Mouse (Mus musculus): ENCODE data around the gene Nek6. TPM values are rescaled to one million over a fixed set of nuclear protein-coding genes. Genes with fewer than 3 reads are reported as not detected.

Gene Nek6
- polyA plus RNA-seq, 1 experiment from 2014 or later: 74.6 TPM

- WGBS: 82% methylated on average over 23 of the region's 23 CpGs
- Histone ChIP-seq H3K4me1 (peaks cover 3% of the 10 kb centered on the region; the same call in 1 of the 2 replicates), H3K4me2 (replicated peaks) (no peak overlapping the region), H3K36me3 (peaks cover 40% of the 10 kb centered on the region), H3K27me3 (replicated peaks) (no peaks in the 10 kb centered on the region), H3K9ac (no peak overlapping the region), H3K27ac (no peak overlapping the region), H3K9me3 (no peaks in the 10 kb centered on the region), H3K4me3 (no peak overlapping the region)
- ATAC-seq (ENCODE audit: low FRiP score, low read depth): 0 out of 2 replicates have a peak, but pooled peaks have one; percentile 26
Measured at GRCm38 (mm10) chr2:38571971-38572601, 60.6 kb downstream of the Nek6 start.

- Histone ChIP-seq H3K4me3 (no peak overlapping the region), H3K4me2 (replicated peaks) (no peak overlapping the region), H3K36me3 (peaks cover 25% of the 10 kb centered on the region; the same call in 1 of the 2 replicates), H3K9me3 (no peaks in the 10 kb centered on the region), H3K9ac (no peak overlapping the region), H3K27me3 (replicated peaks) (no peaks in the 10 kb centered on the region), H3K4me1 (peaks cover 17% of the 10 kb centered on the region), H3K27ac (no peak overlapping the region)
- no peak for ATAC-seq (ENCODE audit: low FRiP score, low read depth)
- WGBS: 89% methylated on average over 2 of the region's 2 CpGs
Measured at GRCm38 (mm10) chr2:38574697-38575096, 63.3 kb downstream of the Nek6 start.

- Histone ChIP-seq H3K9me3 (no peaks in the 10 kb centered on the region), H3K4me1 (peaks cover 21% of the 10 kb centered on the region), H3K4me3 (no peak overlapping the region), H3K9ac (no peak overlapping the region), H3K27me3 (replicated peaks) (no peaks in the 10 kb centered on the region), H3K27ac (peak overlapping the region; percentile 79), H3K36me3 (peaks cover 13% of the 10 kb centered on the region; the same call in 1 of the 2 replicates), H3K4me2 (replicated peaks) (peak overlapping the region; percentile 7; the same call in 1 of the 2 replicates)
- ATAC-seq (ENCODE audit: low FRiP score, low read depth): peak; percentile 74
- 50% methylated on average over 13 of the region's 13 CpGs for WGBS
Measured at GRCm38 (mm10) chr2:38578602-38579521, 67.4 kb downstream of the Nek6 start.

- WGBS: 29% methylated on average over 1 of the region's 1 CpGs
- Histone ChIP-seq H3K36me3 (peaks cover 13% of the 10 kb centered on the region; the same call in 1 of the 2 replicates), H3K27ac (peak overlapping the region; percentile 79; the same call in 1 of the 2 replicates), H3K4me2 (replicated peaks) (peak overlapping the region; percentile 7; the same call in 1 of the 2 replicates), H3K9me3 (no peaks in the 10 kb centered on the region), H3K27me3 (replicated peaks) (no peaks in the 10 kb centered on the region), H3K4me1 (peaks cover 27% of the 10 kb centered on the region), H3K4me3 (no peak overlapping the region), H3K9ac (no peak overlapping the region)
- ATAC-seq (ENCODE audit: low FRiP score, low read depth): peak; percentile 22
Measured at GRCm38 (mm10) chr2:38579528-38579927, 68.1 kb downstream of the Nek6 start.

- H3K4me1 ChIP-seq: peaks cover 40% of the 10 kb centered on the region
- WGBS: 81% methylated on average over 2 of the region's 2 CpGs
- no peak for ATAC-seq (ENCODE audit: low FRiP score, low read depth)
Measured at GRCm38 (mm10) chr2:38583982-38584381, 72.5 kb downstream of the Nek6 start.

GRCm38 (mm10) chr2:38584514-38585378 is 73.3 kb downstream of the Nek6 start:
- Histone ChIP-seq H3K9me3 (no peaks in the 10 kb centered on the region), H3K36me3 (peaks cover 29% of the 10 kb centered on the region; the same call in 1 of the 2 replicates), H3K27ac (0 out of 2 replicates have a peak overlapping the region, but pooled peaks have one; percentile 8), H3K4me3 (no peak overlapping the region), H3K9ac (no peak overlapping the region), H3K4me2 (replicated peaks) (0 out of 2 replicates have a peak overlapping the region, but pooled peaks have one; percentile 7), H3K4me1 (peaks cover 33% of the 10 kb centered on the region), H3K27me3 (replicated peaks) (no peaks in the 10 kb centered on the region)
- 29% methylated on average over 13 of the region's 13 CpGs for WGBS
- ATAC-seq (ENCODE audit: low FRiP score, low read depth): peak; percentile 78

More at GRCm38 (mm10) chr2:38583982-38584381, 72.5 kb downstream of the Nek6 start:
- H3K4me3 ChIP-seq: no peak overlapping the region
- no peaks in the 10 kb centered on the region for H3K9me3 ChIP-seq
- no peak overlapping the region for H3K4me2 ChIP-seq (replicated peaks)
- H3K9ac ChIP-seq: no peak overlapping the region
- peaks cover 24% of the 10 kb centered on the region; the same call in 1 of the 2 replicates for H3K36me3 ChIP-seq
- no peaks in the 10 kb centered on the region for H3K27me3 ChIP-seq (replicated peaks)
- 0 out of 2 replicates have a peak overlapping the region, but pooled peaks have one; percentile 8 for H3K27ac ChIP-seq

- peak; percentile 55 for ATAC-seq (ENCODE audit: low FRiP score, low read depth)
- Histone ChIP-seq H3K4me3 (no peak overlapping the region), H3K4me2 (replicated peaks) (no peak overlapping the region), H3K27me3 (replicated peaks) (no peaks in the 10 kb centered on the region), H3K9me3 (no peaks in the 10 kb centered on the region), H3K27ac (no peak overlapping the region), H3K9ac (no peak overlapping the region), H3K36me3 (peaks cover 35% of the 10 kb centered on the region), H3K4me1 (peaks cover 30% of the 10 kb centered on the region)
- WGBS: 25% methylated on average over 5 of the region's 5 CpGs
Measured at GRCm38 (mm10) chr2:38585379-38585736, 73.9 kb downstream of the Nek6 start.

GRCm38 (mm10) chr2:38586733-38587132 is 75.3 kb downstream of the Nek6 start:
- H3K27ac ChIP-seq: no peak overlapping the region
- H3K4me2 ChIP-seq (replicated peaks): no peak overlapping the region
- H3K4me3 ChIP-seq: no peak overlapping the region
- H3K9ac ChIP-seq: no peak overlapping the region
- H3K9me3 ChIP-seq: no peaks in the 10 kb centered on the region
- H3K36me3 ChIP-seq: peaks cover 40% of the 10 kb centered on the region
- WGBS: 84% methylated on average over 6 of the region's 6 CpGs
- H3K27me3 ChIP-seq (replicated peaks): no peaks in the 10 kb centered on the region
- ATAC-seq (ENCODE audit: low FRiP score, low read depth): no peak
- peaks cover 30% of the 10 kb centered on the region for H3K4me1 ChIP-seq

GRCm38 (mm10) chr2:38591751-38592459 is 80.5 kb downstream of the Nek6 start:
- ATAC-seq (ENCODE audit: low FRiP score, low read depth): no peak
- no peaks in the 10 kb centered on the region for H3K9me3 ChIP-seq

GRCm38 (mm10) chr2:38594874-38595273 is 83.4 kb downstream of the Nek6 start:
- Histone ChIP-seq H3K9me3 (no peaks in the 10 kb centered on the region), H3K4me3 (no peak overlapping the region), H3K4me2 (replicated peaks) (no peak overlapping the region), H3K27me3 (replicated peaks) (no peaks in the 10 kb centered on the region), H3K27ac (no peak overlapping the region), H3K36me3 (peaks cover 10% of the 10 kb centered on the region), H3K9ac (no peak overlapping the region), H3K4me1 (peaks cover 29% of the 10 kb centered on the region)
- 24% methylated on average over 7 of the region's 7 CpGs for WGBS
- peak; percentile 85 for ATAC-seq (ENCODE audit: low FRiP score, low read depth)

More at GRCm38 (mm10) chr2:38591751-38592459, 80.5 kb downstream of the Nek6 start:
- H3K9ac ChIP-seq: no peak overlapping the region
- no peak overlapping the region; the same call in 1 of the 2 replicates for H3K27ac ChIP-seq
- 77% methylated on average over 6 of the region's 6 CpGs for WGBS
- H3K4me2 ChIP-seq (replicated peaks): no peak overlapping the region
- peaks cover 29% of the 10 kb centered on the region for H3K4me1 ChIP-seq
- peaks cover 37% of the 10 kb centered on the region for H3K36me3 ChIP-seq
- no peak overlapping the region for H3K4me3 ChIP-seq
- H3K27me3 ChIP-seq (replicated peaks): no peaks in the 10 kb centered on the region

GRCm38 (mm10) chr2:38597896-38598295 is 86.5 kb downstream of the Nek6 start:
- Histone ChIP-seq H3K27ac (no peak overlapping the region), H3K9me3 (no peaks in the 10 kb centered on the region), H3K27me3 (replicated peaks) (no peaks in the 10 kb centered on the region), H3K9ac (no peak overlapping the region), H3K4me3 (no peak overlapping the region), H3K4me2 (replicated peaks) (no peak overlapping the region), H3K4me1 (peaks cover 23% of the 10 kb centered on the region), H3K36me3 (no peaks in the 10 kb centered on the region)
- ATAC-seq (ENCODE audit: low FRiP score, low read depth): no peak
- WGBS: 100% methylated on average over 1 of the region's 1 CpGs
